Mouse (Mus musculus): ENCODE results near the gene Kcnj15.

DNA sequence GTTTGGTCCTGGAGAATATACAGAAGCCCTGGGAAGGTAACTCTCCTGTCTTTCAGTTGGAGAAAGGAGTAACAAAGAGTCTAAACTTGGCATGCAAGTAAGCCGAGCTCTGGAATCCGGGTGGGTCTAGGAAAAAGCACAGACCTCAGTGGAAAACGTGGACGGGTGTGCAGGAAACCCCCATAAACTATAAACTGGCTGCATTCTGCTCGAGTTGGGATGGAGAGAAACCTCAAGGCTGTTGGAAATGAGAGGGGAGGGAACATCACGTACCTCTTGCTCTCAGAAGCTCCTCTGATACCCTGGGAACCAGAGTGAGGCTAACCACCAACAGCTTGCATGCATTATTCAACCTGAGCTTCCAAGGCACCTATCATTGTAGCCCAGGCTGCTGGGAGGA lies 12.3 kb downstream of the Kcnj15 start:
- no peak for TF ChIP-seq CTCF (IDR thresholded peaks at IDR 0.05; ENCODE audit: low read depth, low read length)
- no peak for TF ChIP-seq GATA2 (IDR thresholded peaks at IDR 0.05; ENCODE audit: borderline replicate concordance, low read depth, low read length)
- no peak for TF ChIP-seq GATA1 (IDR thresholded peaks at IDR 0.05; ENCODE audit: borderline replicate concordance, low read length)
- no peak for TF ChIP-seq TAL1 (conservative IDR thresholded peaks at IDR 0.05; ENCODE audit: low read depth, low read length)
